Mouse (Mus musculus) adrenal gland, postnatal 4 days (tissue): ENCODE measurements around the gene Prkag2. TPM values are rescaled to one million over a fixed set of nuclear protein-coding genes. Genes with fewer than 3 reads are reported as not detected.
"Not testable (repeated sequence)": the region's sequence is repeated elsewhere in the genome, so short reads cannot be mapped to it uniquely, and the experiment has no call there.

Experiments used
- DNase-seq, 2 experiments: peaks; one replicate each; pipeline ENCODE4 v3.0.0; 2021 to 2022; ENCODE audit warnings: low spot score in 2 of 2, mixed read lengths in 2 of 2
- total RNA-seq, 2 experiments: library from RNA; stranded (reverse); gene quantifications; 2 replicates each; pipeline ENCODE4 v1.2.3; 2021

Gene Prkag2
- total RNA-seq, 2 experiments from 2014 or later: 50.0 to 55.4 TPM

GRCm38 (mm10) chr5:25088111-25088510, 12.3 kb downstream of the Prkag2 start:
- DNase-seq: no peak

GRCm38 (mm10) chr5:25087064-25087463, 13.4 kb downstream of the Prkag2 start:
- DNase-seq: no peak

- DNase-seq: peak; percentile 59 to 78
Observed at GRCm38 (mm10) chr5:25086234-25086633, 14.2 kb downstream of the Prkag2 start.

GRCm38 (mm10) chr5:25085170-25085569, 15.3 kb downstream of the Prkag2 start:
- DNase-seq: no peak

- no peak for DNase-seq
Observed at GRCm38 (mm10) chr5:25083816-25084215, 16.6 kb downstream of the Prkag2 start.

- DNase-seq: no peak
Observed at GRCm38 (mm10) chr5:25082542-25082941, 17.9 kb downstream of the Prkag2 start.

GRCm38 (mm10) chr5:25081545-25081944, 18.9 kb downstream of the Prkag2 start:
- no peak for DNase-seq

- no peak for DNase-seq
Observed at GRCm38 (mm10) chr5:25080994-25081393, 19.4 kb downstream of the Prkag2 start.

- DNase-seq: no peak
Observed at GRCm38 (mm10) chr5:25080438-25080945, 19.9 kb downstream of the Prkag2 start.

- no peak for DNase-seq
Observed at GRCm38 (mm10) chr5:25079766-25080265, 20.6 kb downstream of the Prkag2 start.

- no peak for DNase-seq
Observed at GRCm38 (mm10) chr5:25077873-25078651, 22.4 kb downstream of the Prkag2 start.

GRCm38 (mm10) chr5:25077258-25077657, 23.2 kb downstream of the Prkag2 start:
- DNase-seq: not testable (repeated sequence)

GRCm38 (mm10) chr5:25075623-25076022, 24.8 kb downstream of the Prkag2 start:
- no peak for DNase-seq

GRCm38 (mm10) chr5:25069815-25070214, 30.6 kb downstream of the Prkag2 start:
- no peak for DNase-seq

GRCm38 (mm10) chr5:25067122-25067521, 33.3 kb downstream of the Prkag2 start:
- DNase-seq: no peak

- no peak for DNase-seq
Observed at GRCm38 (mm10) chr5:25064270-25065232, 35.9 kb downstream of the Prkag2 start.

- no peak for DNase-seq
Observed at GRCm38 (mm10) chr5:25062506-25063132, 37.8 kb downstream of the Prkag2 start.

GRCm38 (mm10) chr5:25058853-25059741, 41.3 kb downstream of the Prkag2 start:
- no peak for DNase-seq

GRCm38 (mm10) chr5:25058417-25058816, 42.0 kb downstream of the Prkag2 start:
- DNase-seq: no peak

GRCm38 (mm10) chr5:25055288-25055687, 45.2 kb downstream of the Prkag2 start:
- DNase-seq: no peak
